ENCODE assay signal across 8 mouse cellular contexts in the genomic region with DNA sequence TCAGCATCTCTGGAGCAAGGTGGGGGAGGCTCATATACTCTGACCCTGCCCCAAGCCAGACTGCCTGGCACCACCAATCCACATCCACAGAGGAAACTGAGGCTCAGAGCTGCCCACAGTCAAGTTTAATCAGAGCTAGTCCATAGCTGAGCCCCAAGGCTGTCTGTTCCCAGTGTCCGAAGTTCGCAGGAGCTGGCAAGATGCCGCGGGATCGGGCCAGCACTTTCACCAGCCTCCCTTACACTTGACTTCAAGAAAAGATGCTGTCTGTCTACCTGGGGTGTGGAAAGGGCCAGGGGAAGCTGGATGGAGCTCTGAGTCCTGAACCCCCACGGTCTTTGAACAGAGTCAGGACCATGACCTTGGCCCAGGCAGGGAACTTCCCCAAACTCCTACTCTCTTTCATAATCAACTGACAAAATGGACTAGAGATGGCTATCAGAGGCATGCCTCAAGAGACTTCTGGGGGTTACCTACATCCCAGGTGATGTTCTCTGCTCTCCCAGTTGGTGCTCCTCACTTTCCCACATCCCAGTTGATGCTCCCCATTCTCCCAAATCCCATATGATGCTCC. TPM values are rescaled to one million over a fixed set of nuclear protein-coding genes. Genes with fewer than 3 reads are reported as not detected.
DNase-seq lines count a peak whose midpoint lies in the region; ATAC-seq and TF ChIP-seq lines count a peak whose summit lies in the region.

No protein-coding gene starts in this region.

- DNase-seq in left cerebral cortex, adult 2 months (ENCODE audit: extremely low spot score in 1 of 2, low spot score in 2 of 2), result no peak
- DNase-seq in left cerebral cortex, postnatal 36 days (ENCODE audit: low spot score in 2 of 2), result no peak
- no peak for DNase-seq in thymus, adult 18-20 months
- no peak for DNase-seq in B cell, adult 2 months

- 68% methylated on average over 6 of the region's 6 CpGs for WGBS in bone marrow, adult 2 months
- 73% methylated on average over 6 of the region's 6 CpGs for WGBS in heart, embryonic 16.5 days
- 84% methylated on average over 6 of the region's 6 CpGs for WGBS in macrophage (ENCODE audit: missing documents)

- no peaks in the 10 kb centered on the region for H3K79me2 ChIP-seq in macrophage (ENCODE audit: inconsistent target)

- no peak overlapping the region for H3K4me2 ChIP-seq in heart, embryonic 16.5 days (ENCODE audit: low read depth, low read length)

- H3K4me1 ChIP-seq in bone marrow, adult 2 months (ENCODE audit: control insufficient read depth, insufficient read depth, low read length), result no peaks in the 10 kb centered on the region
- peaks cover 22% of the 10 kb centered on the region for H3K4me1 ChIP-seq in heart, embryonic 16.5 days (ENCODE audit: control insufficient read depth, insufficient read depth, low read length)

- no peaks in the 10 kb centered on the region for H3K36me3 ChIP-seq in heart, embryonic 16.5 days (ENCODE audit: control insufficient read depth, insufficient read depth)
- H3K36me3 ChIP-seq in macrophage (ENCODE audit: inconsistent target), result no peaks in the 10 kb centered on the region

- TF ChIP-seq POLR2A in bone marrow, adult 2 months (IDR thresholded peaks at IDR 0.05; ENCODE audit: borderline replicate concordance, control insufficient read depth, low read depth, low read length), result no peak

- H3K9me3 ChIP-seq in heart, embryonic 16.5 days (replicated peaks; ENCODE audit: control insufficient read depth, low read length), result no peaks in the 10 kb centered on the region

- TF ChIP-seq CTCF in left cerebral cortex, adult 2 months (IDR thresholded peaks at IDR 0.05), result no peak
- no peak for TF ChIP-seq CTCF in bone marrow, adult 2 months (IDR thresholded peaks at IDR 0.05; ENCODE audit: control insufficient read depth, insufficient read depth, low read length)

- H3K4me3 ChIP-seq in left cerebral cortex, adult 2 months, result no peak overlapping the region
- no peak overlapping the region for H3K4me3 ChIP-seq in bone marrow, adult 2 months (replicated peaks; ENCODE audit: control insufficient read depth, low read depth, low read length)
- no peak overlapping the region for H3K4me3 ChIP-seq in heart, embryonic 16.5 days (ENCODE audit: low read length)
- no peak overlapping the region for H3K4me3 ChIP-seq in macrophage (ENCODE audit: inconsistent target)

- no peaks in the 10 kb centered on the region for H3K27me3 ChIP-seq in heart, embryonic 16.5 days (ENCODE audit: control insufficient read depth, insufficient read depth, low read length)

- intact Hi-C loops in left cerebral cortex, adult 2 months (cut with DNase I), result no loop called here
- intact Hi-C loops in left cerebral cortex, postnatal 36 days (cut with DNase I), result no loop called here

- no peak for ATAC-seq in heart, embryonic 16.5 days (replicated peaks; ENCODE audit: extremely low read depth, insufficient read depth, low FRiP score)
- no peak for ATAC-seq in megakaryocyte-erythroid progenitor cell, adult 5-6 weeks (replicated peaks; ENCODE audit: low FRiP score, low TSS enrichment, poor library complexity, severe bottlenecking)

- peak overlapping the region; percentile 27 for H3K9ac ChIP-seq in heart, embryonic 16.5 days (ENCODE audit: low read length)

- H3K27ac ChIP-seq in left cerebral cortex, adult 2 months, result peak overlapping the region; percentile 53
- 0 out of 2 replicates have a peak overlapping the region, but pooled peaks have one; percentile 17 for H3K27ac ChIP-seq in bone marrow, adult 2 months (ENCODE audit: control insufficient read depth, insufficient read depth, low read depth, low read length, poor library complexity)
- H3K27ac ChIP-seq in heart, embryonic 16.5 days (ENCODE audit: low read length), result peak overlapping the region; percentile 76
- peak overlapping the region; percentile 38 for H3K27ac ChIP-seq in macrophage

RNA-seq across cellular contexts. Expression of gene Arhgef10l, which starts 34.4 kb away (rescaled TPM):
- total RNA-seq in left cerebral cortex, adult 2 months (2021), result 10 to 100 TPM; 63.2 to 71.5 TPM
- total RNA-seq in left cerebral cortex, postnatal 36 days (2021), result 10 to 100 TPM; 61.0 to 63.4 TPM
- polyA plus RNA-seq in bone marrow, adult 2 months (2011; ENCODE audit: insufficient read depth, insufficient read length, low replicate concordance, missing spikeins), result 7.0 and 11.0 TPM in 2 replicates
- 18.6 TPM in 2 replicates for polyA plus RNA-seq in heart, embryonic 16.5 days (2015; fragmentation: Nextera tagmentation; extraction: Ambion mirVana)
- 100 to 1,000 TPM in 3 of 26 experiments, 10 to 100 TPM in 21, 1 to 10 TPM in 2; 6.0 to 133 (median 72.2) TPM for total RNA-seq in macrophage (2018; cell fraction: chromatin; rRNA removed)
- total RNA-seq in macrophage (2018; cell fraction: cytosol; rRNA removed), result 10 to 100 TPM in 25 of 26 experiments, 1 to 10 TPM in 1; 4.3 to 41.6 (median 21.9) TPM
- 10 to 100 TPM; 10.1 to 87.5 (median 42.4) TPM for total RNA-seq in macrophage (2018; cell fraction: nucleus; rRNA removed)
- 11.9 to 27.5 TPM (median 26.0 TPM) in 3 replicates for polyA plus RNA-seq in macrophage (2018)
- 0.07 TPM in 1 of 2 replicates, not detected in the other for total RNA-seq in megakaryocyte-erythroid progenitor cell, adult 5-6 weeks (2014; fragmentation: Nextera tagmentation)
- not detected in 2 replicates for total RNA-seq in megakaryocyte-erythroid progenitor cell, adult 5-6 weeks (2017)

Comparison
In these comparisons a context has a peak if more than half of its experiments do, and no peak if none do; other contexts are left out.
1. H3K27ac ChIP-seq: peak in every context shown above with its lines; median percentile 76 in heart, embryonic 16.5 days; 53 in left cerebral cortex, adult 2 months; 38 in macrophage; 17 in bone marrow, adult 2 months.
2. RNA of gene Arhgef10l, which starts 34.4 kb away (total RNA-seq): 63.2 to 71.5 TPM in left cerebral cortex, adult 2 months and 61.0 to 63.4 TPM in left cerebral cortex, postnatal 36 days; 0.07 TPM in megakaryocyte-erythroid progenitor cell, adult 5-6 weeks; every median in the first group is over 10 times any median in the second.